Mouse (Mus musculus) heart, adult 2 months (tissue): Measurements from ENCODE around the gene Myom1.

Experiments
- CTCF ChIP-seq: fragments of 200-600 bp; IDR thresholded peaks from 2 replicates; pipeline ENCODE4 v1.8.1; 2022; ENCODE audit warnings: antibody characterized with exemption, mild to moderate bottlenecking, moderate library complexity
- POLR2A ChIP-seq: fragments of 200-500 bp; IDR thresholded peaks from 2 replicates; pipeline ENCODE4 v1.6.1; 2011; ENCODE audit warnings: mild to moderate bottlenecking, low read depth, low read length, control low read depth; ENCODE audit not compliant: insufficient read depth

- TF ChIP-seq CTCF (no peak), POLR2A (no peak)
These were observed 115.5 kb downstream of the Myom1 start for GRCm38 (mm10) chr17:71117956-71118355.
